Mouse (Mus musculus) brain, embryonic 14.5 days (tissue): ENCODE data around the gene Camta1. TPM values are rescaled to one million over a fixed set of nuclear protein-coding genes. Genes with fewer than 3 reads are reported as not detected.
A peak's percentile ranks its signal among the peaks of the same experiment; 100 is the strongest.

Source experiments
- DNase-seq: peaks from one replicate; pipeline ENCODE4 v3.0.0-alpha.2; 2011; ENCODE audit warnings: low read depth
- CTCF ChIP-seq: fragments of 200-500 bp; IDR thresholded peaks from 2 replicates; pipeline ENCODE4 v1.5.1; 2012; ENCODE audit warnings: inconsistent platforms, mild to moderate bottlenecking, moderate library complexity, borderline replicate concordance; ENCODE audit not compliant: insufficient read depth, insufficient read length; ENCODE audit errors: extremely low read depth
- POLR2A ChIP-seq: fragments of 200-500 bp; IDR thresholded peaks from 2 replicates; pipeline ENCODE4 v1.6.1; 2012; ENCODE audit warnings: mild to moderate bottlenecking, inconsistent platforms, borderline replicate concordance; ENCODE audit not compliant: poor library complexity, insufficient read depth, insufficient read length, severe bottlenecking; ENCODE audit errors: extremely low read depth
- polyA plus RNA-seq: library from polyadenylated mRNA; depleted of rRNA; stranded (reverse); fragments of >200 nt; gene quantifications from 2 replicates; pipeline ENCODE4 v1.2.3, GENCODE M21; 2012

Gene Camta1
- polyA plus RNA-seq, 1 experiment, result 92.9 TPM

DNA sequence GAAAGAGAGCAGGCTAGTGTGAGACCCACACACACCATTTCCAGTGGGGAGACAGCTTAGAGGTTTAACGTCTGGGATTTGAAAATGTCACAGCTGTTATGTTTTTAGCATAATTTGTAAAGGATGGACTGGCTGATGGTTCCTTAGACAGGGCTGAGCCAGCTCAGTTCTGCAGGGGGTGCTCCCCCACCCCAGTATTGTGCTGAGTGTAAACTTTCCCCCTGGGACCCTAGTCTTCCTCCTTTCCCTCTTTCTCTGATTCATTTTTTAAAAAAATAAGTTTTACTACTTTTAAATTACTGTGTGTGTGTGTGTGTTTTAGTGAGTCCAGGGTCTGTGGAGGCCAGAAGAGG lies 904.6 kb downstream of the Camta1 start:
- TF ChIP-seq CTCF (no peak), POLR2A (no peak)
- DNase-seq, result no peak

GRCm38 (mm10) chr4:150956369-150957105 lies 905.1 kb downstream of the Camta1 start:
- DNase-seq, result peak; percentile 86
- TF ChIP-seq POLR2A, result no peak
- TF ChIP-seq CTCF, result no peak

- TF ChIP-seq CTCF (no peak), POLR2A (no peak)
- DNase-seq, result no peak
Observed at GRCm38 (mm10) chr4:150950972-150951371, 910.7 kb downstream of the Camta1 start.

- no peak for TF ChIP-seq POLR2A
- no peak for TF ChIP-seq CTCF
- DNase-seq, result no peak
Observed at GRCm38 (mm10) chr4:150944707-150945106, 917.0 kb downstream of the Camta1 start.

DNA sequence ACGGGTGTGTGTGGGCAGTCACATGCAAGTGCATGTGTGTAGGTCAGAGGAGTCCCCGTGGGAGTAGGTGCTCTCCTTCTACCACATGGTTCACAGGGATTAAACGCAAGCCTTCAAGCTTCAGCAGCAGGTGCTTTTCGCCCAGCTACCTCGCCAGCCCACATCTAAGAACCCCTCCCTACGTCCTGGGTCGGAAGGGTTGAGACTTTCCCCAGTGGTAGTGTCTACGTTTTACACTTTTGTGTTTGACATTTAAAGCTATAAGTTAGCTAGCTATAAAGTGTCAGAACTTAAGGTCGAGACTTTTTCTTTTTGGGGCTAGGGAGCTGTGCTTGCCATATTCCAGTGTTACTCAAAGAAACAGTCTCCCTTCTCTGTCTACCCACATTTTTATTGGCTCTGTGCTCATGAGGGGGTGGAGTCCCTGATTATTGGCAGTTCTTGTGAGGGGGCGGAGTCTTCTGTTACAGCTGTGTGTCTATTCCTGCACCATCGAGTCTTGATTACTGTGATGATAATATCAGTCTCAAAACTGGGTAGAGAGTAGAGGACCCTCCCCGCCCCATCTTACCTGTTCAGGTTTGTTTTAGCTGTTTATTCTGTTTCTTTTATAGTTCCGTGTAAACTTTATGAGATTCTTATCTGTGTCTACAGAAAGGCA lies 921.6 kb downstream of the Camta1 start:
- DNase-seq, result peak; percentile 10
- TF ChIP-seq POLR2A (no peak), CTCF (no peak)

DNA sequence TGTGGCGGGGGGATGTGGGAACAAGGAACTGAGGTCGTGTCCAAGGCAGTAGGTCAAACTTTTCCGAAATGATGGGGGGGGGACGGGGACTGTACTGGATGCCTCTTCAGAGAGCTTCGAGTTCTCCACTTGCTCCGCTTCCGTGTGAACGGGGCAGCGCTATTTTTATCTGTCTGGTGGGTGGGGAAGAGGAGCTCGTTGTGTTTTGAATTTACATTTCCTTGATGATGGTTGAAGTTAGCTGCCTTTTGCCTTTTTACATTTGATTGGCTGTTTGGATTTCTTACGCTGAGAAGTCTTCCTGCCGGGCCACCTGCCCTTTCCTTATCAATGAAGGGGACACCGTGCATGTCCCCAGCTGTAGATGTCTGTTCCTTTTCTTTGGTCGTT lies 923.6 kb downstream of the Camta1 start:
- TF ChIP-seq CTCF, result no peak
- DNase-seq, result no peak

DNA sequence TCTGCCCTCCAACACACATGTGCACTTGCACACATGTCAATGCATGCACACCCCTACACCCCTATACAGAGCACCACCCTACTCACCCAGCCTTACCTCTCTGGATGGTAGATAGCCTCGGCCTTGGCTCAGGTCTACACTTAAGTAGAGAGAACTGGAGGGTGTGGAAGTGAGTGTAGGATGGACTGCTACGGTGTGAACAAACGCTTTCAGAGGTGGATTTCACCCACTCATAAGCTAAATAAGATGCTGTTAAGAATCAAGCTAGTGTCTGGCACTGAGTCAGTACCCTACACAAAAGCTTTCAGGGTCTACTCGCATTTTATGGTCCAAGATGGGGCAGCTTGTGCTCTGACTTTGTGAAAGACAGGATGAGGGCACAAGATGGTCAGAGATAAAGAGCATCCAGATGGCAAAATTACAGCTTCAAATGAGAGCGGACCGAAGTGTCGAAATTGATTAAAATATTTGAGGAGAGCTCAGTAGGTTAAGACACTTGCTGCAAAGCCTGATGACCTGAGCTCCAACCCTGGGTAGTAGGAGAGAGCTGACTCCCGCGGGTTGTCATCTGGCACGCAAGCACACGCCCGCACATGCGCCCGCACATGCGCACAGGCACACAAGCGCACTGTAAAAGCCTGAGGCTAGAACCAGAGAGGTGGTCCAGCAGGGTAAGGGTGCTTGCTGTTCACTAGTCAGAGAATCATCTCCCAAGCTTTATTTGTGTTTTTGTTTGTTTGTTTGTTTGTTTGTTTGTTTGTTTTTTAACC lies 924.2 kb downstream of the Camta1 start:
- TF ChIP-seq POLR2A, result no peak
- no peak for TF ChIP-seq CTCF
- peak; percentile 38 for DNase-seq

DNA sequence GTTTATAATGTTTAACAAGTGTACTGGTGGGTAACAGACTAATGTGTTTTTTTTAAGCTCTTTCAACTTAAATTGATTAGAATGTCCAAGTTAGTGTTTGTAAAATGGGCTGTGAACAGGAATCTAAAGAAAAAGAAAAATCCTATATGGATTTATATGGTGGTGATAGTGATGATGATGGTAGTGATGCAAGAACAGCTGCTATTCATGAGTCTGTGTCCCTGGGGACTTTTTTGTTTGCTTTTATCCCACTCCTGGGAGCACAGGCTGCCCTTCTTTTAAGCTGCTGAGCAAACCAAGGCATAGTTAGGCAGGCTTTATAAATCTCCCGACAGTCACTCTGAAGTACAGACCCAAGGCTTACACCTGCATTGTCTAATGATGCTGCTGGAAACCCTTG lies 928.2 kb downstream of the Camta1 start:
- TF ChIP-seq POLR2A (no peak), CTCF (no peak)
- no peak for DNase-seq

DNA sequence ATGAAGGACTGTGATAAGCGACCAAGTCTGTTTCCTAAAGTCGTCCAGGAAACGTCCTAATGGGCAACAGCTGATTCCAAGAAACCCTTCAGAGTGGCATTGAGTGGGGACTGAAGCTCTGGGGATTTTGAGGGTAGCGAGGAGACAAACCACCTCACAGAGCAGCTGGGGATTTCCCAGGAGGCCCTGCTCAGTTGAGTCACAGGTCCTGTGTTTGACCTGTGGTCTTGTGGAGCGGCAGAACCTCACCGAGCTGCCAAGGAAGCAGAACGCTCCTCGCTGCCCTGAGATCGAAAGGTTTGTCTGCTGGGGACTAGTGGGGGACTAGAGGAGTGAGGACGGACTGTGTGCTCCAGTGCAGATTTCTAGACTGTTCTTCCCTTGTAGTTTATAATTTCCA lies 933.9 kb downstream of the Camta1 start:
- no peak for TF ChIP-seq POLR2A
- TF ChIP-seq CTCF, result no peak
- DNase-seq, result no peak

DNA sequence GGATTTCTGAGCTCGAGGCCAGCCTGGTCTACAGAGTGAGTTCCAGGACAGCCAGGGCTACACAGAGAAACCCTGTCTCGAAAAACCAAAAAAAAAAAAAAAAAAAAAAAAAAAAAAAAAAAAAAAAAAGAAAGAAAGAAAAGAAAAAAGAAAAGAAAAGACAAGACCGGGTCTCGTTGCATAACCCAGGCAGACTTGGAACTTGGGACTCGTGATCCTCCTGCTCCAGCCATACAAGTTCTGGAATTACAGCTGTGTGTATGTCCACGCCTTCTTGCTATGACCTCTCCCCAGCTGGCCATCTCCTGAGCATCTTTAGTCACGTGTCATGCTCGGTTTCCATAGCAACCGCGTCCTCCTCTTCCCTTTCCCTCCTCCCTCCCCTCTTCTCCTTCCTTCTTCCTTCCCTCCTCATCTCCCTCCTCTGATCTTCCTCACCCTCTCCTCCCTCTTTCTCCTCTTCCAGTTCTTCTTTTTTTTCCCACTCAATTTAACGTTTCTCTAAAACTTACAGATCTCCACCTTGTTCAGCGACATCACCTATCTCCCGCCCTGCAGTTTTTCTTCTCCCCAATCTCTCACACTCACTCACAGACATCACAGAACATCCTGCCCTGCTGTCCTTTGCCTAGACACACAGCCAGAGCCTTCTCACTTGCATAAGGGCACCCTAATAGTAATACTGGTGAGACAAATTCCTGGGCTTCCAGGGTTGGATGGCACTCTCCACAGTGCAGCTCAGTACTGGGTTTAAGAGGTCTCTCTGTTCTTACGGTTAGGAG lies 934.6 kb downstream of the Camta1 start:
- peak; percentile 57 for DNase-seq
- TF ChIP-seq POLR2A (no peak), CTCF (no peak)

DNA sequence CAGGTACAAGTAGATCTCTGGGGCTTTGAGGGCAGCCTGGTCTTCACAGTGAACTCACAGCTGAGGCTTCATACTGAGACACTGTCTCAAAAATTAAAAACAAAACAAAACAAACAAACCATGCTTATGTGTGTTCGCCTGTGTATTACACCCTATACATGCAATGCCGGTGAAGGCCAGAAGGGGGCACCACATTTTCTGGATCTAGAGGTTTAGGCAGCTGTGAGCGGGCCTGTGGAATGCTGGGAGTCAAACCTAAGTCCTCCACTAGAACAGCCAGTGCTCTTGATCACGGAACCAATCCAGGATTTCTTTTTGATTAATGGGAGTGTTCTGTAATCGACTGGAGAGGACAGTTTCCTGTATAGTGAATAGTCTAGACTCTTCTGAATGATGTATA lies 935.8 kb downstream of the Camta1 start:
- TF ChIP-seq CTCF (peak; percentile 44; the same call in 1 of the 2 replicates), POLR2A (no peak)
- DNase-seq, result no peak
